In the genomic region with DNA sequence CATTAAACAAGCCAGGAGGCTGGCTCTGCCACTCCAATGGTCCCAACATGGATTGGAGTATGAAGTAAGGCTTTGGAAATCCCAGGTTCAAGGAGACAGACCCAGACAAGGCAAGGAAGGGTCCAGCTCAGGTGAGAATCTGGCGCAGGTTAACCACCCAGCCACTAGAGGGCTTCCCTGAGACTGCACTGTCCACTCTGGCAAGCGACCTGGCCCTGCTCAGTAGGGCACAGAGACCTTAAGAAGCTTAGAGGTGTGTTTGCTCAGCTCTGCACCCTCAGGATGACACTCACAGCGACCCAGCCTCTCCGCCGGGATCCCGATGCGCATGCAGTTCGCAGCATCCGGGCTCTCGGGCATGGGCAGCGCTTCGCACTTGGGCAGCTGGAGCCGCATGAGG, we compare ENCODE assay signal across 12 mouse cellular contexts.
DNase-seq lines count a peak whose midpoint lies in the region; ATAC-seq and TF ChIP-seq lines count a peak whose summit lies in the region.
"Had no signal": no experiment of that assay in that cellular context is flagged by ENCODE, and none has a peak within 500 bp of the region (broad histone marks: within the 10 kb centered on the region; RNA-seq: fewer than 3 reads in every experiment).

No protein-coding gene starts in this region.

- H3K4me3 ChIP-seq in intestine, postnatal 0 days (ENCODE audit: low read depth, low read length) = no peak overlapping the region
- H3K4me3 ChIP-seq in intestine, embryonic 16.5 days (ENCODE audit: low read length) = no peak overlapping the region
- H3K4me3 ChIP-seq in spleen, adult 2 months (ENCODE audit: extremely low read depth, insufficient read depth, insufficient read length) = no peak overlapping the region
- H3K4me3 ChIP-seq: embryonic facial prominence, embryonic 13.5 days; limb, embryonic 12.5 days had no signal

- peaks cover 18% of the 10 kb centered on the region; the same call in 1 of the 2 replicates for H3K4me1 ChIP-seq in intestine, postnatal 0 days (replicated peaks; ENCODE audit: control insufficient read depth, insufficient read depth, low read length)
- peaks cover 21% of the 10 kb centered on the region for H3K4me1 ChIP-seq in intestine, embryonic 16.5 days (ENCODE audit: control insufficient read depth, insufficient read depth, low read length)
- H3K4me1 ChIP-seq in spleen, adult 2 months (ENCODE audit: control insufficient read depth, insufficient read depth, insufficient read length) = no peaks in the 10 kb centered on the region

- no peak for TF ChIP-seq POLR2A in spleen, adult 2 months (IDR thresholded peaks at IDR 0.05; ENCODE audit: low read depth, low read length)

- 80% methylated on average over 13 of the region's 13 CpGs for WGBS in intestine, postnatal 0 days
- WGBS in intestine, embryonic 16.5 days = 90% methylated on average over 13 of the region's 13 CpGs
- 84% methylated on average over 13 of the region's 13 CpGs for WGBS in spleen, adult 2 months

- H3K27ac ChIP-seq in intestine, postnatal 0 days (ENCODE audit: low read depth, low read length) = no peak overlapping the region
- H3K27ac ChIP-seq in intestine, embryonic 16.5 days (ENCODE audit: low read length) = no peak overlapping the region
- no peak overlapping the region for H3K27ac ChIP-seq in spleen, adult 2 months (ENCODE audit: insufficient read depth, low read length)
- H3K27ac ChIP-seq: embryonic facial prominence, embryonic 13.5 days; limb, embryonic 12.5 days had no signal

- peak; percentile 75 for TF ChIP-seq CTCF in intestine, postnatal 0 days (IDR thresholded peaks at IDR 0.05; ENCODE audit: low read depth)
- peak; percentile 18; the same call in 1 of the 2 replicates for TF ChIP-seq CTCF in spleen, adult 2 months (IDR thresholded peaks at IDR 0.05; ENCODE audit: extremely low read depth, insufficient read depth, insufficient read length, insufficient replicate concordance)

- no peak for DNase-seq in spleen, adult 2 months (ENCODE audit: low read depth in 1 of 2, low spot score in 2 of 2)
- no peak for DNase-seq in spleen, postnatal 14 days (ENCODE audit: low spot score in 2 of 2)
- DNase-seq in kidney, postnatal 14 days = peak; percentile 38
- no peak for DNase-seq in right cerebral cortex, postnatal 25 days
- no peak for DNase-seq in left cerebral cortex, adult 8-10 months (ENCODE audit: low spot score in 2 of 2)
- DNase-seq: gastrocnemius, postnatal 10 days; midbrain, embryonic 14.5 days had no signal

- H3K9ac ChIP-seq in intestine, postnatal 0 days (ENCODE audit: low read depth, low read length) = no peak overlapping the region
- no peak overlapping the region for H3K9ac ChIP-seq in intestine, embryonic 16.5 days (ENCODE audit: low read depth, low read length)
- H3K9ac ChIP-seq: embryonic facial prominence, embryonic 13.5 days; limb, embryonic 12.5 days had no signal

- H3K27me3 ChIP-seq in intestine, postnatal 0 days (replicated peaks; ENCODE audit: control insufficient read depth, insufficient read depth, low read length) = no peaks in the 10 kb centered on the region
- H3K27me3 ChIP-seq in intestine, embryonic 16.5 days (replicated peaks; ENCODE audit: control insufficient read depth, insufficient read depth, low read length) = no peaks in the 10 kb centered on the region
- H3K27me3 ChIP-seq in spleen, adult 2 months (ENCODE audit: control insufficient read depth, insufficient read depth, low read length) = no peaks in the 10 kb centered on the region
- H3K27me3 ChIP-seq: embryonic facial prominence, embryonic 13.5 days; limb, embryonic 12.5 days had no signal

- no peaks in the 10 kb centered on the region for H3K9me3 ChIP-seq in intestine, postnatal 0 days (ENCODE audit: control insufficient read depth)
- H3K9me3 ChIP-seq in intestine, embryonic 16.5 days (ENCODE audit: control insufficient read depth, low read length) = no peaks in the 10 kb centered on the region
- H3K9me3 ChIP-seq: embryonic facial prominence, embryonic 13.5 days; limb, embryonic 12.5 days had no signal

- ATAC-seq in intestine, postnatal 0 days = no peak
- no peak for ATAC-seq in intestine, embryonic 16.5 days
- ATAC-seq: inflammation-experienced regulatory T-cells, adult 6 months had no signal

- H3K4me2 ChIP-seq in intestine, postnatal 0 days (replicated peaks; ENCODE audit: low read depth) = no peak overlapping the region
- H3K4me2 ChIP-seq in intestine, embryonic 16.5 days (ENCODE audit: low read depth, low read length) = no peak overlapping the region
- H3K4me2 ChIP-seq: embryonic facial prominence, embryonic 13.5 days; limb, embryonic 12.5 days had no signal

- H3K36me3 ChIP-seq in intestine, postnatal 0 days (ENCODE audit: control insufficient read depth, insufficient read depth) = peaks cover 29% of the 10 kb centered on the region
- peaks cover 10% of the 10 kb centered on the region; the same call in 1 of the 2 replicates for H3K36me3 ChIP-seq in intestine, embryonic 16.5 days (ENCODE audit: control insufficient read depth, insufficient read depth, low read length)
- no peaks in the 10 kb centered on the region for H3K36me3 ChIP-seq in spleen, adult 2 months (ENCODE audit: control insufficient read depth, insufficient read depth, low read length)
